Mouse (Mus musculus) brain, embryonic 18.5 days (tissue): Measurements from ENCODE around the gene Ctcfl.

Source experiments
- DNase-seq: peaks from one replicate; pipeline ENCODE4 v3.0.0-alpha.2; 2012; ENCODE audit warnings: low read depth, low spot score

The Ctcfl gene

DNA sequence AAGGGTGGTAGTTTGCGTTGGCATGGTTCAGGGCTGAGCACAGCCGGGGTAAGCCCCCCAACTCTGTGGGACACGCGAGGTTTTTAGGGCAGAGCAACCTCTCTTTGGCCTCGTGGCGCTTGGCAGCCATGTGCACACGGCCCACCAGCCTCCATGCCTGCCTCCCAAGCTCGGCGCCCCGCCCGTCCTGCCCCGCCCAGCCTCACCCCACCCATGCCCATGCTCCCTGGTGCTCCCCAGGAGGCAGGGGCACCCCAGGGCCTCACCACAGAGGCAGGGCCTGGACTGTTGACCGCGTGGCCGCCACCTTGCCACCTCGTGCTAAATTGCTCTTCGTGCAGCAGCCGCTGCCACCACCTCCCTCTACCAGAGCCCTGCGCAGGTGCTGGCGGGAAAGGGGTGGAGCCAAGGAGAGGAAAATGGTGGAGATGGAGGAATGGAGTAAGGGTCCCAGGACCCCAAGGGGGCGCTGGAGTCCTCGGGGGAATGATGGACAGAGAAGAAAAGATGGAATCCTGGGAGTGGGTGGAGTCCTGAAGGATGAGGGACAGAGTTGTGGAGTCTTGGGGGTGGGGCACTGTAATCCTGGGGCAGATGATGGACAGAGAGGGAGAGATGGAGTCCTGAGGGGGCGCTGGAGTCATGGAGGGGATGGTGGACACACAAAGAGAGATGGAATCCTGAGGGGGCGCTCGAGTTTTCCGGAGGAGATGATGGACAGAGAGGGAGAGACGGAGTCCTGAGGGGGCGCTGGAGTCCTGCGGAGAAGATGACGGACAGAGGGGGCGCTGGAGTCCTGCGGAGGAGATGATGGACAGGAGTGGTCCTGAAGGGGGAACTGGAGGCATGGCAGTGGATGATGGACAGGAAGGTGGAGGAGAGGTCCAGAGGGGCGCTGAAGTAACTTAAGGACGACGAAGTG lies at the start of gene Ctcfl:
TSS of gene Ctcfl (minus strand) at position 503 of the 922 bp plus-strand sequence.
- no peak for DNase-seq

DNA sequence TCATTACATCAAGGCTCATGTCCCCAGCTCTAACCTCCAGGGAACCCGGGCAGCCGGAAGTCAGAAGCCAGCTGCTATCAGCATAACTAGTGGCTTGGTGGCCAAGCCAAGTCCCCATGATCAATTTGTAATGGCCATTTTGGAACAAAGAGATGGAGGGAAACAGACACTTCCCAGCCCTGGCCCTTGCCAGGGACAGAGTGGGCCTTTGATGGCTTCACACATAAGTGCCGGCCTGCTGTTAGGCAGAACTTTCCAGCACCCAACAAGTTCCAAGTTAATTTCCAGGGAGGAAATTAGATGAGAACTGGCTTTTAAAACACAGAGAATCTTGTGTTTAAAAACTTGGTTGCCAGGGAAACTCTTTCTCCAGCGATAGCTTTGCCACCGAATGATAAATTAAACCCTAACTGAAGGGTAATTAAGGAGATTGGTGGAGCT lies 49.1 kb upstream of the Ctcfl start:
- DNase-seq, result no peak

DNA sequence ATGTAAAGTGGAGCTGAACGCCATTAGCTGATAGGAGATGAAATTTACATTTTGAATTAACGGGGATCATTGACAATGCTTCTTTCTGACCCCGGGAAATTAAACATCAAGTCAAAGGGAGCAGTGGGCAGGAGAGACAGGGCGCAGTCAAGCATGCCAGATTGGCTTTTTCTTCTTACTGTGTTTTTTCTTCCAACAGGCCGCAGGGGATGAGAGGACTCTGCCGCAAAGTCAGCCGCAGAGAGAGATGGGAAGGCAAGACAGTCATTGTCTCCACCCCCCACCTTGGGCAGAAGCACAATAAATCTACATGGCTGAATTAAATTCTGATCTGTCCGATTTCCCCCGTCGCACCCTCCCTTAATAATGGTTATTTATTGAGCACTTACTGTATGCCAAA lies 46.0 kb upstream of the Ctcfl start:
- DNase-seq, result no peak

DNA sequence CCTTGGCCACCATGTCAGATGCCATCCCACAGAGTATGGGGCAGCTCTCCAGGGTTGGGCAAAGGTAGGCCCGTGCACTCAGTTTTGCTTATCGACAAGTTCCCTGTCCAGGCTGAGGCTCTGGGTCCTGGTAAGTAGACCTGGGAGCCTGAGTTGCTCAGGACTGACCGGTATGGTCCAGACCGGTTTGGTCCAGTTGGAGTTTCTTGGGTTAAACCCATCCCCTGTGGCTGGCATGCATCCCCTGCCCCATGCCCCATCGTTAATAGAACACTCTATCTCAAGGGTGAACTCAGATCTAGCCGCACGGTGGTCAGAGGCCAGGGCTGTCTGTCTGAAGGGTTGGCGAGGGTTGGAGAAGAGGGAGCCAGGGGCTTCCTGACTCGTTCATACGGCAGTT lies 45.6 kb upstream of the Ctcfl start:
- DNase-seq, result no peak

DNA sequence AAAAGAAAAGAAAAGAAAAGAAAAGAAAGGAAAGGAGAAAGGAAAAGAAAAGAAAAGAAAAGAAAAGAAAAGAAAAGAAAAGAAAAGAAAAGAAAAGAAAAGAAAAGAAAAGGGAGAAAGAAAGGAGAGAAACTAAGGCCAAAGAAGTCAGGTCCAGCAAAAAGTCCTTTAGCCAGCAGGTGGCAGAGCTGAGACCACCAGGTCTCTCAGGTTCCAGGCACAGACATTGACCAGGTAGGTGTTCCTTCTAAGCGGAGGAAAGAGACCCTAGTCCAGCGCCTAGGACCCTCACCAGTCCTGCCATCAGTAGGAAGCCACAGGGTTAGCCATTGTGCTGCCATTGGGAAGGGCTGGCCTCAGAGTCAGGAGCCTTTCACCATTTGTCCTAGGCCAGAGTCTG lies 45.0 kb upstream of the Ctcfl start:
- DNase-seq, result no peak

DNA sequence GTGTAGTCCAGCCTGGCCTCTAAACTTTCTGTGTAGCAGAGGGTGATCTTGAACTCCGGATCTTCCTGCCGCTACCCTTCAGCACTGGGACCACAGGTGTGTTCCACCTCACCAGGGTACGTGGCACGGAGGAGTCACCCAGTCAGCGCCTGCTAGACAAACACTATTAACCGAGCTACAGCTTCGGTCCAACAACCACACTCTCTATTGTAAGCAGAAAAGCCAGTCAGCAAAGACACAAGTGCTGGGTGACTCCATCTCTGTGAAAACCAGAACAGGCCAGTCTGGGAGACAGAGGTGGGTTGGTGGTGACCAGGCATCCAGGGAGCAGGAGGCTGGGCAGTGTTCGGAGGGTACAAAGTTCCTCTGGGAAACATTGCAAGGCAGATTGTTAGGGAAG lies 44.1 kb upstream of the Ctcfl start:
- DNase-seq, result no peak

DNA sequence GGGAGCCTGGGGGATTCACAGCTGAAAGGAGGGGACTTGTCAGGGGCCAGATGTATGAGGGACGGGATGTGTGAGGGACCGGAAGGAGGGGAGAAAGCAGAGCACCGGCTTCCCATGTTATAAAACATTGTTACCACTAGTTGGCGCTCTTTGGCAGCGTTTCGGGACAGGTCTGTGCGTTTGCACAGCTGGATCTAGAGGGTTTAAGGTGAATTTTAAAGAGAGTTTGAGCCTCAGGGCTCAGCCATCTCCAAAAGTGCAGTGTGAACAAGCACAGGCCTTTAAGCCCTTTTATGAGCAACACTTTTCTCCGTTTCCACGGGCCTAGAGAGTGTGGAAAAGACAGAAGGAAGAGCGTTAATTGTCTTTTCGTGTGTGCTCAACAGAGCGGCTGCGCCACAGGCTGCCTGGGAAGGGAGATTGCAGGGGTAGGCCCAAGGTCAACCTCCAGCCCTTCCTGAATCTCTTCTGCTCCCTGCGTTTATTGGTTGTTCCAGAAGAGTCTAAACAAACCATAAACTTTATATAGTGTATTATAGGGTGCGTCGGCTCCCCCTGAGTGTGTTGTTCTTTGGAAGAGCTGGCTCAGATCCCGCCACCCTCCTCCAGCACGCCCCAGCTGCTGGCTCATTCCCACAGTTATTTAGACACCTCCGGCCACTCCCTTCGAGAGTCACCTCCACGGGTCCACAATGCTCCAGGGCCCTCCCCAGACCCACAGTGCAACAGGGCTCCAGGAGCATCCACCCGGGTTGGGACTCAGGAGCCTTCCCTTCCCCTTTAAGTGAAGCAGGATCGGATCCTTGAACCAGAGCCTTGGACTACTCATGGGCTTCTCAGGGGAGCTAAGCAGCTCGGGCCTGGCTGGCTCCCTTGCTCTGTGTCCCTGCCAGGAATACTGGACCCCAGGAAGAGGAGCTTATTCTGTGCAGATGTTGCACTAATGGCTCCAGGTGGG lies 40.3 kb upstream of the Ctcfl start:
- DNase-seq, result no peak

DNA sequence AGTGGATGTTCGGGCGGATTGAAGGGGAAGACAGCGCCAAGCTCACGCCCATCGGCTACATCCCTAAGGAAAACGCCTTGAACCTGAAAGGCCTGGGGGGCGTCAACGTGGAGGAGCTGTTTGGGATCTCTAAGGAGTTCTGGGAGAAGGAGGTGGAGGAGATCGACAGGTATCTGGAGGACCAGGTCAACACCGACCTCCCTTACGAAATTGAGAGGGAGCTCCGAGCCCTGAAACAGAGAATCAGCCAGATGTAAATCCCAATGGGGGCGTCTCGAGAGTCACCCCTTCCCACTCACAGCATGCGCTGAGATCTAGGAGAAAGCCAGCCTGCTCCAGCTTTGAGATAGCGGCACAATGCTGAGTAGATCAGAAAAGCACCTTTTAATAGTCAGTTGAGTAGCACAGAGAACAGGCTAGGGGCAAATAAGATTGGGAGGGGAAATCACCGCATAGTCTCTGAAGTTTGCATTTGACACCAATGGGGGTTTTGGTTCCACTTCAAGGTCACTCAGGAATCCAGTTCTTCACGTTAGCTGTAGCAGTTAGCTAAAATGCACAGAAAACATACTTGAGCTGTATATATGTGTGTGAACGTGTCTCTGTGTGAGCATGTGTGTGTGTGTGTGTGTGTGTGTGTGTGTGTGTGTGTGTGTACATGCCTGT lies 39.2 kb upstream of the Ctcfl start:
- no peak for DNase-seq

DNA sequence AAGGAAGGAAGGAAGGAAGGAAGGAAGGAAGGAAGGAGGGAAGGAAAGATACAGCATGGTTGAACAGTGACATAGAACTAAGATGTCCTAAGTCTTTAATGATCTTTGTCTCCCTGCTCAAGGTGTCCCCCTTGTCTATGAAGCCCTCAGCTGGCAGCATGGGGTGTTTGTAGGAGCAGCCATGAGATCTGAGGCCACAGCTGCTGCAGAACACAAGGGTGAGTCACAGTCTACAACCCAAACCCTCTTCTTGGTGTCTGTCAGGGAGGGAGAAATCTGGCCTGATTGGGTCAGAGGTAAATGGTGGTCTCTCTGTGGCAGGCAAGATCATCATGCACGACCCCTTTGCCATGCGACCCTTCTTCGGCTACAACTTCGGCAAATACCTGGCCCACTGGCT lies 38.5 kb upstream of the Ctcfl start:
- DNase-seq, result no peak

DNA sequence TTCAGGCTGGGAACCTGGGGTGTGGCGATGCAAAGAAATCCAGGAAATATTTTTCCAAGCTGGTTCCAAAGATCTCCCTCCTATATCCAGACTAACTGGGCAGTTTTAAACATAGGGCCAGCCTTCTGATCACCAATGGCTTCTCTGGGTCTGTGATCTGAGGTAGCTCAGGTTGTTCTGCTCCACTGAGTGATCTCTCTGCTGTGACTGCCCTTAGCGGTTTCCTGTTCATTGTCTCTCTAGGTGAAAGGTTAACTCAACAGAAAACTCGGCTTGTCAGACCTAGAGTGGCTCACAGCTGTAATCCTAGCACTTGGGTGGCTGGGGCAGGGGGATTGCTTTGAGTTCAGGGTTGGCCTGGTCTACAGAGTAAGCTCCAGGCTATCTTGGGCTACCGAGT lies 38.1 kb upstream of the Ctcfl start:
- DNase-seq, result no peak

DNA sequence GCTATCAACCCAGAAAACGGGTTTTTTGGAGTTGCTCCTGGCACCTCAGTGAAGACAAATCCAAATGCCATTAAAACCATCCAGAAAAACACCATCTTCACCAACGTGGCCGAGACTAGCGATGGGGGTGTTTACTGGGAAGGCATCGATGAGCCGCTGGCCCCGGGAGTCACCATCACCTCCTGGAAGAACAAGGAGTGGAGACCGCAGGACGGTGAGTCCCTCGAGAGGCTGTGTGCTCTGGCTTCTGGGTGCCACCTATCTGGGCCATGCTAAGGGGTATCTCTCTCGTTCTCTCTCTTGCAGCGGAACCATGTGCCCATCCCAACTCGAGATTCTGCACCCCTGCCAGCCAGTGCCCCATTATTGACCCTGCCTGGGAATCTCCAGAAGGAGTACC lies 37.6 kb upstream of the Ctcfl start:
- DNase-seq, result no peak

DNA sequence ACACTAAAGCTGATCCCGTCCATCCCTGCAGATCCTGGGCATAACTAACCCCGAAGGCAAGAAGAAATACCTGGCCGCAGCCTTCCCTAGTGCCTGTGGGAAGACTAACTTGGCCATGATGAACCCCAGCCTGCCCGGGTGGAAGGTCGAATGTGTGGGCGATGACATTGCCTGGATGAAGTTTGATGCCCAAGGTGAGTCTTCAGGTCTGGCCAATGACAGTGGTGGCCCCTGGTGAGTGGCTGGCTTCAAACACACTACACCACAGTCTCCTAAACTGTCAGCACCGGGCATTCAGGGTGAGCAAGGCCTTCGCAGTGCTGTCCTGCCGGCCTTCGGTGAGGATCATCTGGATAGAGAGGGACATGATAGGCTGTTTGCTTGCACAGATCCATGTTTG lies 36.6 kb upstream of the Ctcfl start:
- DNase-seq, result no peak

DNA sequence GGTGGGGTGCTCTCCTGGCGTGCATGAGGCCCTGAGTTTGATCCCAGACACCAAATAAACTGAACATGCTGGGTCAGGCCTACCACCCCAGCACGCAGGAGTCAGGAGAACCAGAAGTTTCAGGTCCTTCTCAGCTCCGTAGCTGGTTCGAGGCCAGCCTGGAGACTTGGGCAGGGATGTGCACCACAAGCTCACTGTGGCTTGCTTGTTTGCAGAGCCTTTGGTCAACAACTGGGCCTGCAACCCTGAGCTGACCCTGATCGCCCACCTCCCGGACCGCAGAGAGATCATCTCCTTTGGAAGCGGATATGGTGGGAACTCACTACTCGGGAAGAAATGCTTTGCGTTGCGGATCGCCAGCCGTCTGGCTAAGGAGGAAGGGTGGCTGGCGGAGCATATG lies 35.6 kb upstream of the Ctcfl start:
- DNase-seq, result no peak

DNA sequence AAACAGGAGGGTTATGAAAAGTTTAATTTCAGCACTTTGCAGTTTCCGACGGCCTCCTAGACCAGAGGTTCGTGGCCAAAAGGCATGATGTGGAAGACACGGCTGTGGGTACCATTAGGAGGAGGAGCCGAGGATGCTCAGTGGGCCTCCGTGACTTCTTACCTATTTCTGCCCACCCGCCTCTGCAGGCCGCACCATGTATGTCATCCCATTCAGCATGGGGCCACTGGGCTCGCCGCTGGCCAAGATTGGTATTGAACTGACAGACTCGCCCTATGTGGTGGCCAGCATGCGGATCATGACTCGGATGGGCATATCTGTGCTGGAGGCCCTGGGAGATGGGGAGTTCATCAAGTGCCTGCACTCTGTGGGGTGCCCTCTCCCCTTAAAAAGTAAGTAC lies 35.2 kb upstream of the Ctcfl start:
- DNase-seq, result no peak

DNA sequence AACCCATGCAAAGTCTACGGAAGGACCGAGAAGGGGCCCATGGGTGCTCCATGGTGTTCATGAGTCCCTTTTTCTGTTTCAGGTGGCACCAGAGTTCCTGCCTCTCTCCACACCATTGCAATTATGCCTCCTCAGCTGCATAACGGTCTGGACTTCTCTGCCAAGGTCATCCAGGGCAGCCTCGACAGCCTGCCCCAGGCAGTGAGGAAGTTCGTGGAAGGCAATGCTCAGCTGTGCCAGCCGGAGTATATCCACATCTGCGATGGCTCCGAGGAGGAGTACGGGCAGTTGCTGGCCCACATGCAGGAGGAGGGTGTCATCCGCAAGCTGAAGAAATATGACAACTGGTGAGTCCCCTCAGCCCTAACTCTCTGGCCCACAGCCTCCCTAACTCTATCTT lies 33.9 kb upstream of the Ctcfl start:
- DNase-seq, result no peak

DNA sequence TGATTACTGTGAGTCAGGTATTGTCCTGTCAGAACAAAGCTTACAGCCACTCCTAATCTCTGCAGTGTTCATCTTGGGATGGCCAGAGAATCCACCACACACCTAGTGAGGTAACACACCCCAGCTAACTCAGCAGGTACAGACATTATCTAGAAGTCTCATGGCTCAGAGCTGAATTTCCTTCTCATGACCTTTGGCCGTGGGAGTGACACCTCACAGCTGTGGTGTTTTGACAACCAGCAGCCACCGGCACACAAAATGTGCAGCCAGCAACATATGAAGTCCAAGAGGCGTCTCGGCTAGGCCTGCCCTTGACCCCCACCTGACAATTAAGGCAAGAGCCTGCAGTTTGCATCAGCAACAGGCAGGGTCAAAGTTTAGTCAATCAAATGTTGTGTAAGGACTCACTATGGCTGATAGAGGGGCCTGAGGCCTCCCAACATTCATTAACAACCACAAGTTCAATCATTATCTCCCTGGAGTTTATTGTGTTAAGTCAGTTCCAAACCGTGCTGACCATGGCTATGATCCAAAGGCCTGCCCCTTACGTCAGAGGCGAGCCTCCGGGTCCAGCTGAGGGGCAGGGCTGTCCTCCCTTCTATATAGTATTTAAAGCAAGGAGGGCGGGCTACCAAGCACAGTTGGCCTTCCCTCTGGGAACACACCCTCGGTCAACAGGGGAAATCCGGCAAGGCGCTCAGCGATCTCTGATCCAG lies 33.3 kb upstream of the Ctcfl start, which contains the start of gene Pck1:
TSS of gene Pck1 (plus strand) at position 613 of the 716 bp plus-strand sequence.
- DNase-seq, result no peak

DNA sequence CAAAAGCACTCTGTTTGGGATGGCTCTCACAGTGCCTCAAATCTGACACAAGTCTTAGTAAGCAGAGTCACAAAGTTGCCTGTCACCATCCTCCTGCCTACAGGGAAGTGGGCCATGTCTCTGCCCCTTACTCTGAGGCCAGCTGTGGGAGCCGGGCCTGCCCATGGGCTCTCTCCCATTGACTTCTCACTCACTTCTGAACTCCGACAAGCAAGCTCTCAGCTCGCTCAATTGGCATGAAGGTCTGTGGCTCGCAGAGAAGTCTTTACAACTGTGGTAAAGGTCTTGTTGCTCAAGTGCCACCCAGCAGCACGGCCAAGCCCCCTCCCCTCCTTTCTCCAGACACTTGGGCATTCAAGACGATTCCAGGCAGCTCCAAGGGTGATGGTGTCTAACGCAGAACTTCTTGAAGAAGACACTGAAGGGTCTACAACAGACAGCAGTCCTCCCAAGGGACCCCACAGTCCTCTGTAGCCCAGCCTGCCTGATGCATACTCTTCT lies 32.5 kb upstream of the Ctcfl start:
- DNase-seq, result no peak

DNA sequence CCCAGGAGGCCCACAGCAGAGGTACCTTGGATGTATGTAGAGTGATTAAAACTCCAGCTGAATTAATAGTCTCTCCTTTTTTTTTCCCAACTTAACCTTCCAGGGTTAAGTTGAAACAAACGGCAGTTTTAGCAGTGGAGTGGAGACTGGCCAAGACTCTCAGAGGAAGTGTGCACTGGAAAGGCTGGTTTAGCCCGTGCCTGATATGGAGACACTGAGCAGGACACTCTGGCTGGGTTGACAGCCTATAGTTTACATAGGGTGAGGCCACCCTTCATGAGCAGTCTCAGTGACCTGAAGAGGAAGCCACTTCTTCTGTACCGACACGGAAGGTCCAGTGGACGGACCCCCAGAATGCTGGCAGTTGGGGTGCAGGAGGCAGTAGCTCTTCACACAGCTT lies 32.0 kb upstream of the Ctcfl start:
- no peak for DNase-seq

DNA sequence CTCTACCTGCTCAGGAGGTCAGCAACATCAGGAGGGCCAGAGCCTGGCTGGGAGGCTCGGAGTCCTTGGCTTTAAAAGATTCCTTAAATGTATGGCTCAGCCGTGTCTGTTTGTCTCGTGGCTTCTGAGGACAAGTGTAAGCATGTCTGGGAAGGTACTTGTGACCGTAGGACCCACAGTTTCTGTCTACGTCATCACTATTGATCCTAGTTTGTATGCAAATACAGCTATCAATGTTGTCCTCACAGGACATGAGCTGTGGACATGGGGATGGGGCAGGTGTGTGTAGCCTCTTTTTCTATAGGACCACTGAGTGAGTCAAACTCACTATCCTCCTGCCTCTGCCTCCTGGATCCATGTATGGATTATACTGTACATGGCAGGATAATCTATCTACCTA lies 28.7 kb upstream of the Ctcfl start:
- no peak for DNase-seq

DNA sequence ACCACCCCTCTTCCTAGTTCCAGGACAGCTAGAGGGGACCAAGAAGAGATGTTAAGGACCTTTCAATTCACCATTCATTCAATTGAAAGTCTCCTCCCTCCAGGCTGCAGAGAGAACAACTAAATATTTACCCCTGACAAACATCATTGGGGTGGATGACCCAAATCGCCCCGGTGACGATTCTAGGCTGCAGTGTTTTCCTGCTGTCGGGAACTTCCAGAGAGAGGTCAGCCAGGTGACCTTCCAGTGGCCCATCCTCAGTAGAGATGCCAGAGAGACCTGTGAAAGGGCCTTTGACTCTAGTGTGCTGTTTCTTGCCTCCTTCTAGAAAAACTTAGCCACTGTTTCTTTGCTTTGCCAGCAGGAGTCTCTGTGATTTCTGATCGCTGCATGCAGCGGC lies 27.4 kb upstream of the Ctcfl start:
- DNase-seq, result no peak

DNA sequence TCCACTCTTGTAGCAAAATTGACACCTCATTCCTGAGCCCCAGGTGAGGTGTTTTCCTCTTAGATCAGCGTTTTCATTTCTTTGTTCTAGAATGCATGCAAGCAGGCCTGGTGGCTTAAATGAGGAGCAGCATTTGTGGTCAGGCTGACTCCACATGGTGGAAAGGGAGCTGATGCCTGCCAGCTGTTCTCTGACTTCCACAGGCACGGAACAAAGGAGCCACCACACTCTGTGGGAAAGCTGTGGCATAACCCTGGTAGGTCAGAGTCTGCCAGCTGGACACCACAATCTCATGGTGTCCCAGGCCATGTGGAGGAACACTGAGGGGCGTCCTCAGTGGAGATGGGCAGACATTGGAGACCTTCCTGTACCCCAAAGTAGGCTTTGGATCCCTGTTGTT lies 26.5 kb upstream of the Ctcfl start:
- DNase-seq, result no peak
